Mouse (Mus musculus) central nervous system, embryonic 18 days (tissue): ENCODE data around the gene Hmgn3. TPM values are rescaled to one million over a fixed set of nuclear protein-coding genes. Genes with fewer than 3 reads are reported as not detected.

Source experiments
- polyA plus RNA-seq: library from polyadenylated mRNA; depleted of rRNA; stranded (reverse); fragments of >200 nt; gene quantifications from 2 replicates; pipeline ENCODE4 v1.2.3, GENCODE M21; 2012; rRNA removed

Hmgn3 gene
- polyA plus RNA-seq, result 205 and 234 TPM in 2 replicates

DNA sequence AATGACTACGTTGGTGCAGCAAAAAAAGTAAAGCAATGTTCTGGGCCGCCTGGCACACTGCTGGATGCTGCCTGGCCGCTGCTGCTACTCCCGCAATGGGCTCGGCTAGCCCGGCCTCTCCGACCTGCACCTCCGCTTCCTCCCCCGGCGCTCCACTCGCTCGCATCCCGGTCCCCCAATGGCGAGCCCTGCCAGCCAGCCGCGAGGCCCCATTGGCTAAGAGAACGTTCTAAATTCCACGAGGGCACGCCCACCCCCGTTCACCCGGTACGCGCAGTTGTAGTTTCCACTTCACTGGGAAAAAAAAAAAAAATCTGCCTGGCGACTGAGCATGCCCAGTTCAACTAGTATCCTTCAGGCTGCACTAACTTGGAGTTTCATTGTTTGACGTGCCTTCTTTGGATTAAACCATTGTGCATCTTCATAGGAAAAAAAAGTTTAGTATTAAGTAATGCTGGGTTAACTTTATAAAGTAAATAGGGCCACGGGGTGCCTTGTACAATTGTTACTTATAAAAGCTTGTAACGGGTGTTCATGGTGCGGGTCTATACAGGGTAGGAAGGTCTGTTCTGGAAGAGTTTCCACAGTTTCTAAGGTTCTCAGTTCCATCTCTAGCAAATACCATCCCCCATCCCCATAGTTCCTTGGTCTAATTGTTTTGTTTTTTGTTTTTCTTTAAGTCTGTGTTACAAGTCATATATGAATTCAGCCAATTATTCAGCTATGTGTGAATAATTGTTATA, at the start of gene Hmgn3:
Hmgn3 (minus strand) TSS at position 240 of the 743 bp plus-strand sequence.

Other genes with a start within 250 kb of the Hmgn3 start
- gene Phip, start 171.2 kb downstream of the Hmgn3 start, polyA plus RNA-seq, result 20.3 and 20.9 TPM in 2 replicates